ENCODE assay signal across 16 mouse cellular contexts in the genomic region with DNA sequence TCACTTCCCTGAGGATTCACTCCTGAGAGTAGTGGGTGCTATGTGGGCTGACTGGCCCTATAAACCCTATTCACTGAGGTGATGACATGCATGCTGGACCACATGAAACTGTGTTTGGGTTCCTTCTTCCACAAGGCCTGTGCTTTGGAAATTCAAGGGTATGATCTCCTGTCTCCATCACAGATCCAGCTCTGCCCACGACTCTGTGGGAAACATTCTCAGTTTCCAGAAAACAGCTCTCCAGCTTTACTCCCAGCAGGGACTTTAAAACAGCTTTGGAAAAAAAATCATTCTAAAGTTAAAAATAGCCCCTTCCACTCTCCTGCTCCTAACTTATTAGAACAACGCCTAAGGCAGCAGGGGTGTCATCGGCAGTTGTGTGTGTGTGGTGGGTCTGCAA.
DNase-seq lines count a peak whose midpoint lies in the region; ATAC-seq and TF ChIP-seq lines count a peak whose summit lies in the region.
"Had no signal": no experiment of that assay in that cellular context is flagged by ENCODE, and none has a peak within 500 bp of the region (broad histone marks: within the 10 kb centered on the region; RNA-seq: fewer than 3 reads in every experiment).

No protein-coding gene starts in this region.

- peak; percentile 88 for DNase-seq in heart, adult 11 months
- no peak for DNase-seq in heart, adult 18-20 months
- no peak for DNase-seq in left cerebral cortex, adult 2 months (ENCODE audit: extremely low spot score in 1 of 2, low spot score in 2 of 2)
- DNase-seq in left cerebral cortex, postnatal 10 days (ENCODE audit: extremely low spot score in 1 of 2, low spot score in 2 of 2) = no peak
- DNase-seq in neural tube, embryonic 10.5 days (ENCODE audit: extremely low spot score, low spot score) = no peak
- DNase-seq: adrenal gland, adult 2 months; adrenal gland, postnatal 25 days; cerebellum, adult 2 months; cerebellum, postnatal 10 days; forebrain, postnatal 0 days; gastrocnemius, postnatal 10 days had no signal

- ATAC-seq in neural tube, embryonic 15.5 days (ENCODE audit: low FRiP score) = no peak
- ATAC-seq: forebrain, embryonic 13.5 days had no signal

- H3K9me3 ChIP-seq in neural tube, embryonic 15.5 days (replicated peaks) = no peaks in the 10 kb centered on the region
- H3K9me3 ChIP-seq: embryonic facial prominence, embryonic 10.5 days; forebrain, embryonic 13.5 days; heart, embryonic 12.5 days; hindbrain, embryonic 15.5 days had no signal

- whole genome bisulfite sequencing in neural tube, embryonic 15.5 days = 69% methylated on average over 3 of the region's 3 CpGs

- no peak for TF ChIP-seq CTCF in left cerebral cortex, adult 2 months (IDR thresholded peaks at IDR 0.05)

- H3K4me3 ChIP-seq in left cerebral cortex, adult 2 months = no peak overlapping the region
- no peak overlapping the region for H3K4me3 ChIP-seq in neural tube, embryonic 15.5 days (replicated peaks)
- H3K4me3 ChIP-seq: embryonic facial prominence, embryonic 10.5 days; forebrain, embryonic 13.5 days; heart, embryonic 12.5 days; hindbrain, embryonic 15.5 days had no signal

- no peak overlapping the region for H3K4me2 ChIP-seq in neural tube, embryonic 15.5 days
- H3K4me2 ChIP-seq: forebrain, embryonic 13.5 days; heart, embryonic 12.5 days; hindbrain, embryonic 15.5 days had no signal

- intact Hi-C loops in left cerebral cortex, adult 2 months (cut with DNase I) = loop anchor here (5.0 kb wide), 2 partner anchors 106 to 121 kb away; no protein-coding TSS in a partner anchor
- intact Hi-C loops in left cerebral cortex, postnatal 10 days (cut with DNase I) = no loop called here

- no peaks in the 10 kb centered on the region for H3K36me3 ChIP-seq in neural tube, embryonic 15.5 days
- H3K36me3 ChIP-seq: embryonic facial prominence, embryonic 10.5 days; heart, embryonic 12.5 days; hindbrain, embryonic 15.5 days had no signal

- peak overlapping the region; percentile 63 for H3K27ac ChIP-seq in left cerebral cortex, adult 2 months
- 0 out of 2 replicates have a peak overlapping the region, but pooled peaks have one; percentile 3 for H3K27ac ChIP-seq in neural tube, embryonic 15.5 days (replicated peaks)
- H3K27ac ChIP-seq: embryonic facial prominence, embryonic 10.5 days; forebrain, embryonic 13.5 days; hindbrain, embryonic 15.5 days had no signal

- no peak overlapping the region for H3K9ac ChIP-seq in neural tube, embryonic 15.5 days (replicated peaks)
- H3K9ac ChIP-seq: forebrain, embryonic 13.5 days; forebrain, postnatal 0 days; heart, embryonic 12.5 days; hindbrain, embryonic 15.5 days had no signal

- H3K27me3 ChIP-seq in neural tube, embryonic 15.5 days (replicated peaks) = no peaks in the 10 kb centered on the region
- H3K27me3 ChIP-seq: forebrain, embryonic 13.5 days; heart, embryonic 12.5 days; hindbrain, embryonic 15.5 days had no signal

- H3K4me1 ChIP-seq in neural tube, embryonic 15.5 days = peaks cover 7% of the 10 kb centered on the region
